In genomic region chr16:36626567-36627197, GRCm38 (mm10) we compare ENCODE assay signal across 10 mouse cellular contexts. TPM values are rescaled to one million over a fixed set of nuclear protein-coding genes. Genes with fewer than 3 reads are reported as not detected.
DNase-seq lines count a peak whose midpoint lies in the region; ATAC-seq and TF ChIP-seq lines count a peak whose summit lies in the region.
"Had no signal": no experiment of that assay in that cellular context is flagged by ENCODE, and none has a peak within 500 bp of the region (broad histone marks: within the 10 kb centered on the region; RNA-seq: fewer than 3 reads in every experiment).

No protein-coding gene starts in this region.

- H3K36me3 ChIP-seq in ES-E14 (ENCODE audit: control insufficient read depth, insufficient read depth, low read length, poor library complexity, severe bottlenecking): no peaks in the 10 kb centered on the region
- H3K36me3 ChIP-seq in midbrain, embryonic 10.5 days: no peaks in the 10 kb centered on the region
- H3K36me3 ChIP-seq in neural tube, embryonic 15.5 days: no peaks in the 10 kb centered on the region
- H3K36me3 ChIP-seq: forebrain, embryonic 15.5 days had no signal

- peaks cover 4 to 5% of the 10 kb centered on the region in 2 experiments; a peak in 1 of 4 replicates for H3K4me1 ChIP-seq in ES-E14 (ENCODE audit: control insufficient read depth in 2 of 2, insufficient read depth in 2 of 2, low read length in 2 of 2, poor library complexity in 1 of 2)
- H3K4me1 ChIP-seq in midbrain, embryonic 10.5 days: 0 out of 2 replicates have a peak, but pooled peaks cover 3% of the 10 kb centered on the region
- H3K4me1 ChIP-seq in neural tube, embryonic 15.5 days: no peaks in the 10 kb centered on the region
- H3K4me1 ChIP-seq: forebrain, embryonic 15.5 days had no signal

- DNase-seq in 416B (ENCODE audit: low read depth): peak; percentile 86
- DNase-seq in ES-E14 (ENCODE audit: low read depth, low spot score): no peak
- peak; percentile 59 for DNase-seq in lung, postnatal 36 days
- DNase-seq in layer of hippocampus, postnatal 25 days (ENCODE audit: extremely low spot score in 1 of 2, low spot score in 1 of 2): no peak
- no peak for DNase-seq in midbrain, embryonic 10.5 days (ENCODE audit: low spot score)
- no peak for DNase-seq in heart, adult 8-10 months (ENCODE audit: low spot score)

- H3K27me3 ChIP-seq in midbrain, embryonic 10.5 days (ENCODE audit: low read depth, poor library complexity, severe bottlenecking): no peaks in the 10 kb centered on the region
- no peaks in the 10 kb centered on the region for H3K27me3 ChIP-seq in neural tube, embryonic 15.5 days (replicated peaks)
- H3K27me3 ChIP-seq: forebrain, embryonic 15.5 days had no signal

- H3K4me2 ChIP-seq in neural tube, embryonic 15.5 days: no peak overlapping the region
- H3K4me2 ChIP-seq: forebrain, embryonic 15.5 days; heart, embryonic 11.5 days had no signal

- peak; percentile 92 for ATAC-seq in inflammation-experienced regulatory T-cells, adult 6 months
- no peak for ATAC-seq in neural tube, embryonic 15.5 days (ENCODE audit: low FRiP score)
- ATAC-seq: forebrain, embryonic 15.5 days had no signal

- no peak overlapping the region for H3K9ac ChIP-seq in ES-E14 (ENCODE audit: insufficient read depth, low read depth, low read length, poor library complexity, severe bottlenecking)
- no peak overlapping the region for H3K9ac ChIP-seq in neural tube, embryonic 15.5 days (replicated peaks)
- H3K9ac ChIP-seq: forebrain, embryonic 15.5 days had no signal

- in situ Hi-C loops in ES-E14 (cut with MboI; ENCODE audit: low sequenced_read_pairs in 2 of 2, unreplicated experiment in 2 of 2): no loop called here

- H3K4me3 ChIP-seq in ES-E14 (ENCODE audit: insufficient read depth in 1 of 2, low read depth in 1 of 2, low read length in 2 of 2, poor library complexity in 1 of 2, severe bottlenecking in 1 of 2): no peak overlapping the region
- H3K4me3 ChIP-seq in midbrain, embryonic 10.5 days: no peak overlapping the region
- H3K4me3 ChIP-seq in neural tube, embryonic 15.5 days (replicated peaks): no peak overlapping the region
- H3K4me3 ChIP-seq: forebrain, embryonic 15.5 days had no signal

- no peaks in the 10 kb centered on the region for H3K9me3 ChIP-seq in ES-E14 (ENCODE audit: control insufficient read depth, insufficient read depth, low read depth, low read length)
- H3K9me3 ChIP-seq in midbrain, embryonic 10.5 days (replicated peaks): no peaks in the 10 kb centered on the region
- H3K9me3 ChIP-seq in neural tube, embryonic 15.5 days (replicated peaks): no peaks in the 10 kb centered on the region
- H3K9me3 ChIP-seq: forebrain, embryonic 15.5 days had no signal

- WGBS in midbrain, embryonic 10.5 days: 93% methylated on average over 5 of the region's 5 CpGs
- 89% methylated on average over 5 of the region's 5 CpGs for WGBS in neural tube, embryonic 15.5 days

- H3K27ac ChIP-seq in ES-E14 (ENCODE audit: insufficient read depth, low read depth, low read length, poor library complexity, severe bottlenecking): no peak overlapping the region
- H3K27ac ChIP-seq in midbrain, embryonic 10.5 days (replicated peaks): no peak overlapping the region
- no peak overlapping the region for H3K27ac ChIP-seq in neural tube, embryonic 15.5 days (replicated peaks)
- H3K27ac ChIP-seq: forebrain, embryonic 15.5 days had no signal

TF ChIP-seq in ES-E14, 5 proteins besides CTCF, POLR2A, EP300 and RAD21:
- TF ChIP-seq MAFK (IDR thresholded peaks at IDR 0.05; ENCODE audit: insufficient read depth, low read depth, low read length): peak; percentile 19; the same call in 1 of the 2 replicates
- no peak for TF ChIP-seq ZNF384 (IDR thresholded peaks at IDR 0.05; ENCODE audit: low read depth, low read length)

RNA-seq across cellular contexts. Expression of gene Cd86, which starts 39.2 kb away (rescaled TPM):
- 0.26 and 0.62 TPM in 2 replicates for total RNA-seq in ES-E14 (2012; rRNA removed)
- 10 to 100 TPM; 31.6 to 68.0 (median 48.2) TPM for polyA plus RNA-seq in inflammation-experienced regulatory T-cells, adult 6 months (2017; shearing (Covaris generic))
- total RNA-seq in layer of hippocampus, postnatal 25 days (2021): 1 to 10 TPM; 1.0 to 1.1 TPM
- 0.42 and 1.2 TPM in 2 replicates for polyA plus RNA-seq in midbrain, embryonic 10.5 days (2016; fragmentation: Nextera tagmentation; extraction: Ambion mirVana)
- polyA plus RNA-seq in neural tube, embryonic 15.5 days (2015; fragmentation: Nextera tagmentation; extraction: Ambion mirVana): 2.0 and 2.1 TPM in 2 replicates
- 1 to 10 TPM in 2 of 4 experiments, under 1 TPM in 2; 0.47 to 1.3 (median 0.97) TPM for total RNA-seq in heart, adult 8-10 months (2022)

Comparison
In these comparisons a context has a peak if more than half of its experiments do, and no peak if none do; other contexts are left out.
1. DNase-seq: peak in 416B (single experiment) and lung, postnatal 36 days (single experiment); none in ES-E14 (single experiment), layer of hippocampus, postnatal 25 days (0 of 2), midbrain, embryonic 10.5 days (single experiment) and heart, adult 8-10 months (single experiment).